Mouse (Mus musculus) ES-E14 (cell line): Measurements from ENCODE around the gene Sesn1.

Source experiments
- CHD2 ChIP-seq: IDR thresholded peaks from 2 replicates; pipeline ENCODE4 v1.6.1; 2014; ENCODE audit warnings: mild to moderate bottlenecking, low read depth, low read length, inconsistent platforms
- HCFC1 ChIP-seq: IDR thresholded peaks from 2 replicates; pipeline ENCODE4 v1.6.1; 2012; ENCODE audit warnings: low read length, inconsistent platforms, borderline replicate concordance; ENCODE audit not compliant: insufficient read depth
- MAFK ChIP-seq: IDR thresholded peaks from 2 replicates; pipeline ENCODE4 v1.6.1; 2014; ENCODE audit warnings: mild to moderate bottlenecking, low read depth, low read length, inconsistent platforms; ENCODE audit not compliant: insufficient read depth
- ZC3H11A ChIP-seq: IDR thresholded peaks from 2 replicates; pipeline ENCODE4 v1.6.1; 2012; ENCODE audit warnings: low read depth, mild to moderate bottlenecking, inconsistent platforms, low read length, borderline replicate concordance
- ZNF384 ChIP-seq: IDR thresholded peaks from 2 replicates; pipeline ENCODE4 v1.6.1; 2012; ENCODE audit warnings: low read depth, low read length, inconsistent platforms

- TF ChIP-seq CHD2 (no peak), ZNF384 (no peak), HCFC1 (no peak), ZC3H11A (no peak), MAFK (no peak)
Observed at GRCm38 (mm10) chr10:41953528-41953864, 143.8 kb downstream of the Sesn1 start.
